Mouse (Mus musculus) T-helper 2 cell (primary cell): ENCODE data around the gene Vps41.

Source experiments
- in situ Hi-C: fragments of 300-600 bp; cut with MboI, MseI; formaldehyde crosslinking; loops from one replicate; pipeline ENCODE4 v1.15.1; 2025; ENCODE audit warnings: high pct_unique_total_duplicates

Vps41 gene

DNA sequence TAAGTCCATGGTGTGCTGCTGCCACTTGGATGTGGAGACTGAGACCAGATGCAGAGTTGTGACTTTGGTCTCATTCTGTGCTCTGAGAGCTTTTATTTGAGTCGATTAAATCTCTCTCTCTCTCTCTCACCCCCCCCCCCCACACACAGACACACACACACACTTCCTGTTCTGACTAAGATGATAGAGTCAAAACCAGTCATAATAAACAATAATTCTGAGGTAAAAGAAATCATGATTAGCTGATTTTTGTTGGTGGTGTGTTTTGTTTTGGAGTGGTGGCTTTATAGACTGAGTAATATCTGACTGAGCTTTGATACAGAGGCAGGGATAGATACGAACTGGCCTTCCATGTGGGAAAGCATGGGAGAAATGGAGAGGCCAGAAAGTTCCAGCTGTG lies 74.6 kb downstream of the Vps41 start:
- in situ Hi-C loops, result no loop called here

DNA sequence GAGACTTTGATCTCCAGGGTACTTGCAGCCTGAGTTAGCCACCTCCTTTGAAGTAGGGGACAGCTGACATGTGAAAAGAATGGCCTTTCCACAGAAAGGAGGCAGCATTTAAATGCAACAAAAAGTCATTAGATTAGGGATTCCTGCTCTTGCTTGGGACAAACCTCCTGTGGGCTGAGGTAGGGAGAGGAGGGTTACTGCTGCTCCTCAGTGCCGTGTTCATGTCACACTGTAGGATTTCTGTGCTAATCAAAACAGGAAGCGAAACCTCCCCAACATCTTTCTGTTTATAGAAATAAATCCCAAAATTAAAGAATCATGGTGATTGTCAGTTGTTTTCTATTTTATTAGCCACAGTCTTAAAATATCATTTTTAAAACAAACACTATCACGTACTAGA lies 77.4 kb downstream of the Vps41 start:
- in situ Hi-C loops, result no loop called here

DNA sequence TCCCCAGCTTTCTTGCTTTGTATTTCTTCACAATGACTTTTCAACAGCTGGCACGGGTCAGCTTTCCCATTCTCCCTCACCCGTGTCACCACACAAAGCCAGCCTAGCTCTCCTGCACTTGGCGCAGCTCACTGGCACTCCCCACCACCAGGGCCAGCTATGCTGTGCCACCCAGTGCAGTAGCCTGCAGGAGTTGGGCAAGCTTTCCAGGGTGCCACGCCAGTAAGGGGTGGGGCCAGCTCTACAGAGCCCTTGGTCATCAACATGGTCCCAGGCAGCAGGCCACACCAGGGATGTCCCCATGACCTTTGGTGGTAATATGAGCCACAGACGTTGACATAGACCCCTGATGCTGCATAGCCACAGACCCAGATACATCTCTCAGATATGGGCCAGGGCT lies 80.5 kb downstream of the Vps41 start:
- in situ Hi-C loops, result no loop called here

- in situ Hi-C loops, result loop anchor here (5.0 kb wide), 1 partner anchor 98 kb away; no protein-coding TSS in a partner anchor
Observed at GRCm38 (mm10) chr13:18800434-18800833, 83.3 kb downstream of the Vps41 start.

DNA sequence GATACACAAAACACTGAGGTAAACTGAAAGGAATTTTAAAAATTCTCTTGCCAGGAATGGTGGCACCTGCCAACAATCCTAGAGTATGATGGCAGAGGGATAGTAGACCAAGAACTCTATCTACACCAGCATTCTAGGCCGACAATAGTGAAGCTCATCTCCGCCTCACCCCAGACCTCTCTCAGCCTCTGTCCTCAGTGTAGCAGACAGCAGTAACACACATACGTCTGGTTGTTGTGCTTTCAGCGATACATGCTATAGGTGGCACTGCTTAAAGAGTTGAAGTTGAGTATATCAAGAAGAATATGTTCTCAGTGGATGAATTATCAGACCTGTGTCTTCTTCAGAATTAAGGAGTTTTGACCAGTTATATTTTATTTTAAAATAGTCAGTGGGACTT lies 92.4 kb downstream of the Vps41 start:
- in situ Hi-C loops, result loop anchor here (5.0 kb wide), 1 partner anchor 742 kb away; no protein-coding TSS in a partner anchor

DNA sequence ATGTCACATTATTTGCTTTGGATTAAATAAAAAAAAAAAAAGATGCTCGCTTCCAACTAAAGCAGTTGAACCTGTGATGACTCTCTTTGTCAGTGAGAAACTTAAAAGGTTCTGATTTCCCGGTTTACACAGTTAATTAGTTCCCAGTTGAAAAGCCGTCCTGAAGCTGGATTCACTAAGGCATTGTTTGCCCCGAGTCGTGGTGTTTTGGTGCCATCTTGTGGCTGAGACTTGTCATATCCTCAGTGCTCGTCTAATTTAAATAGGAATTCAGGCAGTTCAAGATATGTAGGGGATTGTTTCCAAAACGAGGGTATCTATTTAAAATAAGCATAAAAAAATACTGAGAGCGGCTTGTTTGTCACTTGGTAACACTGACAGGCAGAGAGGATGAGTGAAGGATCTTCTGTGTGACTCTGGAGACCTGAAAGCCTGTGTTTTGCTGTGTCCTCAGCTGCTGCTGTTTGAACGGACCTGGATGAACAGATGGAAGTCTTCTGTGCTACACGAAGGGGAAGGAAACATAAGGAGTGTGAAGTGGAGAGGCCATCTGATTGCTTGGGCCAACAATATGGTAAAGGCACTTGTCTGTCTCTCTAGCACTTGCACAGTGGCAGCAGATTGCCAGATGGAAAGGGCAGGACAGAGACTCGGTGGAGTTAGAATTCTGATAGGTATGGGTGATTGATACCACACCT lies 93.0 kb downstream of the Vps41 start:
- in situ Hi-C loops, result loop anchor here (5.0 kb wide), 1 partner anchor 743 kb away; no protein-coding TSS in a partner anchor

DNA sequence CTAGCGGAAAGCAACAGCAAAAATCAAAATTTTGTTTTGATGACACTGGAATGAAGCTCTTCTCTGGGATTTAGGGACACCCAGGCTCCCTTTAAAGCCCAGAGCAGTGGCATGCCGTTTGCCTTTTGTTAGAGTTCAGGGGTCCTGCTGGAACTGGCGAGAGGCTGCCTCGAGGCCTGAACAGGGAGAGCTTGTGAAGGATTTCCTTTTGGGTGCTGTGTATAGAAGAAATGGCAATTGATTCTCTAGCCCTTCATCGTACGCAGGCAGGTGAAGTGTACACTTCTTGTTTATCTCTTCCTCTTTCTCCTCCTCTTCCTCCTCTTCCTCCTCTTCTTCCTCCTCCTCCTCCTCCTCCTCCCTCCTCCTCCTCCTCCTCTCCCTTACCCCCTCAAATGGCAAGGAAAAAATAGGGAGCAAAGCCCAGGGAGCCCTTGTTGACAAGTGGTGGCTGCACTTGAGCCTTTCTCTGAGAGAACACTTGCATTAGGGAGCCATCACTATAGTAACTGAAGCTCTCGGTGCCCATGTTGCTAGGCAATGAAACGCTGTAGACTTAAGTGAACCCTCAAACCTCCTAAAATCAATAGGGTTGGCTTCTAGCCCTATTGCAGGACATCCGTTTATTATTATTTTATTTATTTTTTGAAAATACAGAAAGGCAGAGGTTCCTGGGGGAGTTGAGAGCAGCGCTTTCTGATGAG lies 107.5 kb downstream of the Vps41 start:
- in situ Hi-C loops, result no loop called here

DNA sequence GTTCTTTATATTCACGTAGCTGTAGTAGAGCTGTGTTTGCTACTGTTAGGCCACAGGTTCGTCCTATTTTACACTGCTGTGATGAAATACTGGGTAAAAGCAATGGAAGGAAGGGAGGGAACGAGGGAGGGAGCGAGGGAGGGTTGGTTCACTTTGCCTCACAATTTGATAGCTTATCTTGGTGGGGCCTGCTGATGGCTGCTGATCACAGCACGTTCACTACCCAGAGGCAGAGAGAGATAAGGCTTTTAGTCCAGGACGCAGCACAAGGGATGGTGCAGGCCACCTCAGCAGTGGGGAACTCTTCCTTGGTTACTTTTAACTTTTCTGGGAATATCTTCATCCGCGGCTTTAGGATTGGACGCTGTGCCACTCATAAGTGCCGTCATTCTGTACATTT lies 109.9 kb downstream of the Vps41 start:
- in situ Hi-C loops, result no loop called here

GRCm38 (mm10) chr13:18830486-18830885 lies 113.4 kb downstream of the Vps41 start:
- in situ Hi-C loops, result no loop called here

GRCm38 (mm10) chr13:18839231-18839630 lies 122.1 kb downstream of the Vps41 start:
- in situ Hi-C loops, result no loop called here

- in situ Hi-C loops, result no loop called here
Observed at GRCm38 (mm10) chr13:18840366-18840765, 123.3 kb downstream of the Vps41 start.

DNA sequence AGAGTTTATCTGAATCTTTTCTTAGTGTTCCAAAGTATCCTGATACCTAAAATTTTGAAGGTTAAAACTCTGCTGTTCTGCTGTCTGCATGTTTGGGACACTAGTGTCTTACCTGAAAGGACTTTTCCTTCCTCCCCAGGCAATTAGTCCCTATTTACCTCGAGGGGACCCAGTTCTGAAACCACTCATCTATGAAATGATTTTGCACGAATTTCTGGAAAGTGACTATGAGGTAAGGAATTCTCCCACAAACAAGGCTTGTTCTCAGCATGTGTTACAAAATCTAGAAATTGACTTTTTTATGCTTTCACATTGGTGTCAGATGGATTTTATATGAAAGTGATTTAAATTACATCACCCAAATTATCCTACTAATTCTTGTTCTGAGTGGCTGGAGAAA lies 123.9 kb downstream of the Vps41 start:
- in situ Hi-C loops, result no loop called here

GRCm38 (mm10) chr13:18841752-18842282 lies 124.7 kb downstream of the Vps41 start:
- in situ Hi-C loops, result no loop called here

DNA sequence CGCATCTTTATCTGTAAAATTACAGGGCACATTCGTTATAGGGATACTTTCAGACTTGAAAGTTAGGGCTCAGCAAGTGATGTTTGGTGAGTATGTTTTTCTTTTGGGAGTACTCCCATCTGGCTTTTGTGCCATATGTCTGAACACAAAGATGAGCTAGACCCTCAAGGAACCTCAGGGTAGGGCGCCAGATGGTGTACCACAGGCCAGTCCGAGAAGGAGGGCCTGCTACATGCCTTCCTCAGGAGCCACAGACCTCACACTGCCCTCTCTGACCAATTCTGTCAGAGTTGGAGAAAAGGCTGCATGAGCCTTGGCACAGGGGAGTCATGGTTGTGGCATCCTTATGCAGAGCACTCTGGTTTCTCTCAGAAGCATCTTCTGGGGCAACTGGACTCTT lies 125.5 kb downstream of the Vps41 start:
- in situ Hi-C loops, result no loop called here

DNA sequence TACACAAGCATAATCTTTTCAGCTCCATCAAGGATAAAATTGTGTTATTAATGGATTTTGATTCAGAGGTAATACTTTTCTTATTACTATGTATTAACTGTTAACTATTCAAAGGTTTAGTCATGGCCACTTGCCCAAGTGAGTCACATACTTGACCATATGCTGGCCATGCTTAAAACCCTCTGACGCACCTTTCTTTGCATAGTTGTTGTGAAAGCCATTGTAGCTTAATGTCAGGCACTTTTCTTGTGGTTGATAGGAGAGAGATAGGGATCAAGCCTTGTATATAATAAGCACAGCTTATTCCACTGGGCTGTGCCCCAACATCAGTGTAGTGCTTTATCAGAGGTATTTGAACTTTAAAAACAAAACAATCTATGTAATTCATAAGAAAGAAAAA lies 126.5 kb downstream of the Vps41 start:
- in situ Hi-C loops, result no loop called here

DNA sequence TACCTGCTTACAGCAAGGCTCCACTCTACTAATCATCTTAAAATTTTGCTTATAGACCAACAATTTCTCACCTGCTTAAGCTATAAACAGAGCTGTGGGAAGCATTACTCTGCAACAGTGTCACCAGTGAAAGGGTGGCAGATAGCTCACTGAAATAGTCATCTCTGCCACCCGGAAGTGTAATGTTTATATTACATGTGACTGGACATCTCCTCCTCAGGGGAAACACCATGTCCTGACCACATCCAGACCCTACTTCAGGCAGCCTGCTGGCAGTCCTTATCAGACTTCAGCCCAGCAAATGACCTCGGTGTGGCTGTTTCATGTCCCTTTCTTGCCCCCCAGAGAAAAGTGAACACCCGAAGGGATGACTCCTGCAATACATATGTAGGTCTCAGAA lies 130.3 kb downstream of the Vps41 start:
- in situ Hi-C loops, result no loop called here

DNA sequence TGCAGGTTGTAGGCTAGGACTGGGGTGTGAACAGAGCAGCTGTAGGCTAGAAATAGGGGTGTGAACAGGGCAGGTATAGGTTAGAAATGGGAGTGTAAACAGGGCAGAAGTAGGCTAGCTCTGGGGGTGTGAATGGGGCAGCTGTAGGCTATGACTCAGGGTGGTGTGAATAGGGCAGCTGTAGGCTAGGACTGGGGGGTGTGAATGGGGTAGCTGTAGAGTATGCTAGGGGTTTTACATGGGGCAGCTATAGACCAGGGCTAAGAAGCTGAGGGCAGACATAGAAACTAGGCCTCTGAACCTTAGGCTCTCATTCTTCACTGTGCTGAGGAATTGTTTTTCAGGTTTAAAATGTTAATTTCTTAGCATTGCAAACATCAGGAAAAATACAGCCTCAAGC lies 132.5 kb downstream of the Vps41 start:
- in situ Hi-C loops, result no loop called here

DNA sequence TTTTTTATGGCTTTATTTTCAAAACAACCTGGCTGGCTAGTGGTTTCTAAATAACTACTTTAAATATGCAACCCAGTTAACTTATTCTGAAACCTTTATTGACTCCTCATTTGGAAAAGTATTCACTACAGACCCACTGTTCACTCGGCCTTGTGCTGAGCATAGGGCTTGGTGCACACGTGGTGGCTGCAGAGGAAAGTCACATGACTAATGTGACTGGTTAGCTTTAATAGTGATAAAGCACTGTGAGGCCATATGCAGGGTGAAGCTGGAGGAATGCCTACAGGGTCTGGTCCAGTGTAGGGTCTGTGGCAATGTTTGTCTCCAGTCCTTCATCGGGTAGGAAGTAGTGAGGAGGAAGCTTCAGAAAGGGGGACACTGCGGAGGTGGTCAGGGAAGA lies 134.1 kb downstream of the Vps41 start:
- in situ Hi-C loops, result no loop called here

DNA sequence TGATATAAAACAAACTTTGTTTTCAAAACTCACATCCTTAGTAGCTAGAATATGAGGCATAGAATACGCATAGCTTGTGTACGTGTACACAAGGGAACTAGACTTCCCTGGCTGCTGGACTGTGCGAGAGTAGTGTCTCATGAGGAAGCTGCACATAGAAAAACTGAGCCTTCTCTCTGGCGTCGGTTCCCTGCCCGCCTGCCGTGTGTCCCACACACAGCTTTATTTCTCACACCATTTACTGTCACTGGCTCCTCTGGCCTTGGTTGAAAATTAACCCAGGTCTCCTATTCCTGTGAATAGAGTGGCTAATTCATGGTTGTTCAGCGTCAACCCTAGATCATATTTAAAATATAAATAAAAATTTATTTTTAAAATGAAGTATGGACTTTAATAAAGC lies 135.6 kb downstream of the Vps41 start:
- in situ Hi-C loops, result no loop called here

- in situ Hi-C loops, result no loop called here
Observed at GRCm38 (mm10) chr13:18856026-18856802, 139.1 kb downstream of the Vps41 start.

DNA sequence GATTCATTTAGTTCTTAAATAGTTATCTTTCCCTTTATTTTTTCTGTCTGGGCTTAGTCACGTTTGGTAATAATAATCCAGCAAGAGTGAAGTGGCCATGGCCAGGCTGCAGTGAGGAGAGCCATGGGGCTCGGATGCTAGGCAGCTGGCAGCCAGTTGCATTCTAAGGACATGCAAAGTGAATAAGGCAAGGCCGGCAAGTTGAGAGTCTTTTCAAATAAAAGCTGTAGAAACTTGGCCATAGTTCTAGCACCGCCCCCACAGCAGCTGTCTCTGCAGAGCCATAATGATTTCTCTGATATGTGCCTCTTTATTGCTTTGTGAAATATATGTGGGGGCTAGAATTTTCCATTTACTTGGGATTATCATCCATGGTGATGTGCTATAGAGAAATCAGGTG lies 141.1 kb downstream of the Vps41 start:
- in situ Hi-C loops, result no loop called here

GRCm38 (mm10) chr13:18859389-18859788 lies 142.3 kb downstream of the Vps41 start:
- in situ Hi-C loops, result no loop called here
